Mouse (Mus musculus) liver, embryonic 14.5 days (tissue): ENCODE measurements around the gene Txnl4b.

Experiments
- CTCF ChIP-seq: IDR thresholded peaks from 2 replicates; pipeline ENCODE4 v1.5.1; 2016; ENCODE audit warnings: antibody characterized with exemption, low read depth, control low read depth
- EP300 ChIP-seq: IDR thresholded peaks from 2 replicates; pipeline ENCODE4 v1.6.1; 2016; ENCODE audit warnings: antibody characterized with exemption, low read depth

GRCm38 (mm10) chr8:109614243-109615210, 48.8 kb downstream of the Txnl4b start, which contains the start of gene Pkd1l3:
- no peak for TF ChIP-seq CTCF
- TF ChIP-seq EP300: peak; percentile 51; the same call in 1 of the 2 replicates
